Mouse (Mus musculus) embryo, embryonic 10.5 days (tissue): ENCODE results near the gene Atp5g3.
"Not testable (repeated sequence)": the region's sequence is repeated elsewhere in the genome, so short reads cannot be mapped to it uniquely, and the experiment has no call there.

ENCODE experiments used
- DNase-seq: peaks from one replicate; pipeline ENCODE4 v3.0.0-alpha.2; 2015; ENCODE audit warnings: low spot score

The Atp5g3 gene

GRCm38 (mm10) chr2:73911175-73911700 lies at the start of gene Atp5g3:
Atp5g3 (minus strand) TSS chr2:73911326.
- DNase-seq, result peak; percentile 95

GRCm38 (mm10) chr2:73958342-73958741 lies 47.2 kb upstream of the Atp5g3 start:
- DNase-seq, result no peak

DNA sequence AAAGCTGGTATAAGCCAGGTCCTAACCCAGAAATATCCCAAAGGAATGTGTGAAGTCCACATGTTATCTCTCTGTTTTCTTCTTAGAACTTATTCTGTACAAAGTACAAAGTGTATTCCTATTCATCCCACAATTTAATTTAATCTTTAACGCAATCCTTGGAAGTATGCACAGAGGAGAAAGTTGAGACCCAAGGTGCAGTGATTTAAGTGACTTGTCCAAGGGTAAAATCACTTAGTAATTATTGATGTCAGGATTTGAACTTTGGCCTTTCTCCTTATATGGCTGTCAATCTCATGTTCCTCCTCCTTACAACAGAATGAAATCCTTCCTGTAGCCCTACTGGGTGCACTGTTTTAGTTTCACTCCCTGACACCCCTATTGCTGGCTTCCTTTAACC lies 42.5 kb upstream of the Atp5g3 start:
- no peak for DNase-seq

DNA sequence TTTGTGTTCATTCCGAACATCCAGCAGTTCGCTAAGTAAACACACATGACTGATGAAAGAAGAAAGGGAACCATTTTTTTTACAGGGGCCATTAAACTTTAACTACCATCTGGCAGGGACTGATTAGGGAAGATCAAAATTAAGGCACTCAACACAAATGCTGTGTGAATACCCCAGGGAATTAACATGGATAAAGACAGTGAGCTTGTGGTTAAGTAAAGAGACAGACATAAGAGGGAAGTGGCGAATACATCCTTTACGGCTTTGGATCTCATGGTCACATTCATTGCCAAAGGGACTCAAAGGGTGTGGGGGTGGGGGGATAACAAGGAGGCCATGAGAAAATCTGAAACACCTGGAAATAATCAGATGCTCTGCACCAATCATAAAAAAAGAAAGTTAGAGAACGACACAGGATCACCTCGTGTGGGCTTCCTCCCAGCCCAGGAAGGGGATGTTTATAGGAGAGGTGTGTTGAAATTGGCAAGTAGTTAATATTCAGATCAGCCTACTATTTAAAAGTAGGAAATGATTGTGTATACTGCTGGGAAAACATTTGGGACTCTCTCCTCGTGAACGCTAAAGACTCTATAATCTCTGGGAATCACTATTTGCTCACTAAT lies 41.6 kb upstream of the Atp5g3 start:
- peak; percentile 53 for DNase-seq

DNA sequence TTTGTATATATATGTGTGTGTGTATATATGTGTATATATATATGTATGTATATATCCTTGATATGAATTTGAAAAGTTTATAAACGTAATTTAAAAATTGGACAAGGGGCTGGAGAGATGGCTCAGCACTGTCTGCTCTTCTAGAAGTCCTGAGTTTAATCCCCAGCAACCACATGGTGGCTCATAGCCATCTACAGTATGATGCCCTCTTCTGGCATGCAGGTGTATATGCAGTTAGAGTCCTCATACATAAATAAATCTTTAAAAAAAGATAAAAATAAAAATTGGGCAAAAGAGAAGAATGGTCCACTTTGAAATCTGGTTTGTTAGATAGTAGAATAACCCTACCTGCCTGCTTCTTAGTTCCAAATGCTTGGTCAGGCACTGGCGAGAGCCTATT lies 36.2 kb upstream of the Atp5g3 start:
- no peak for DNase-seq

- no peak for DNase-seq
Measured at GRCm38 (mm10) chr2:73943735-73944134, 32.6 kb upstream of the Atp5g3 start.

DNA sequence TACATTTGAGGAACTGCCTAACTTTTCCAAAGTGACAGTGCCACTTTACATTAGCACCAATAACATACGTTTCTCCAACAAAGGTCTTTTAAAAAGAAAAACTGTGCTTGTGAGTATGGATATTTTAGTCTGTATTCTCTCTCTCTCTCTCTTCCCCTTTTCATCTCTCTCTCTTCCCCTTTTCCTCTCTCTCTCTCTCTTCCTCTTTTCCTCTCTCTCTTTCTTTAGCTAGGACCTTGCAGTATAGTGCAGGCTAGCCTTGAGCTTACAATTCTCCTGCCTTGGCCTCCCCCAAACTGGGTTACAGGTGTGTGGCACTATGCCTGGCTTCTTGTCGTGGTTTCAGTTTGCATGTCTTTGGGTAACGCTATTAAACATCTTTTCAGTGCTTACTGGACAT lies 31.7 kb upstream of the Atp5g3 start:
- no peak for DNase-seq

GRCm38 (mm10) chr2:73941281-73941680 lies 30.2 kb upstream of the Atp5g3 start:
- DNase-seq, result no peak

DNA sequence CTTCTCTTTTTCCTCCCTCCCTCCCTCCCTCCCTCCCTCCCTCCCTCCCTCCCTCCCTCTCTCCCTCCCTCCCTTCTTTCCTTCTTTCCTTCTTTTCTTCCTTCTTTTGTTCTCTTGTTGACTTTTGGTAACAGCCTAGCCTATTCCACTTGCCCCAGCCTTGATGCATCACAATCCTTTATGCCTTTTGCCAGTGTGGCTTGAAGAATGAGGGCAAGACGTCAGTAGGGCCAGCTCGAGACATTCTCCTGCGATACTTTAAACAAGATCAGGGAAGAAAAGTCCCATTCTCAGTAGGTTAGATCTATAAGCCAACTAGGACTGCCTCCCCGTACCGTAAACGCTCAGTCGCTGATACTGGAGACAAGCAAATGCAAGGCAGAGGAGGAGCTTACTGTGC lies 29.3 kb upstream of the Atp5g3 start:
- no peak for DNase-seq

- no peak for DNase-seq
Measured at GRCm38 (mm10) chr2:73938896-73939295, 27.8 kb upstream of the Atp5g3 start.

DNA sequence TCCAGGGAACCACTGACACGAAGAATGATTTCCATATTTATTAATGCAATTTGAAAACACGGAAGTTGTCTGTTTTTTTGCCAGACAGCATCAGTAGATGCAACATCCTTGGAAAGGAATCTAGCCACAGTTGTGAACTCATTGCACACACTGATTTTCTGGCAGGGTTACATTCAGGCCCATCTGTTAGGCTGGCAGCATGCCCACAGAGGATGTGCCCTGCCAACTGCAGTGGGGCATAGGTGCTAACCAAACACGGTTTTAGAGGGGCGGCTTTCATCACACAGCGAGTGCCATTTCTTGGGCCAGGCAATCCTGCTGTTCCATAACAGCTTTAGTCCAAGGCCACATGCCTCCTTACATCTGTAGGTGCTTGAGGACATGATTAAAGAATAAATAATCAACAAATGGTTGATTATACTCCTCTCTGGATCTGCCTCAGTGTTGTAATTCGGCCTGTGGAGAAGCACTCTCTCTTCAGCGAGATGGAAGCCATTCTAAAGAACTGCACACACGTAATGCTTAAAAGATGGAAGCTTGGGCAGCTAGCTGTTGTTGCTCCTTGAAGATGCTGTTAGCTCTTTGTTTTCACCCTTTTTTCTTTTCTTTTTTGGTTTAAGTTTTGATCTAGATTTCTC lies 21.7 kb upstream of the Atp5g3 start:
- DNase-seq, result no peak

DNA sequence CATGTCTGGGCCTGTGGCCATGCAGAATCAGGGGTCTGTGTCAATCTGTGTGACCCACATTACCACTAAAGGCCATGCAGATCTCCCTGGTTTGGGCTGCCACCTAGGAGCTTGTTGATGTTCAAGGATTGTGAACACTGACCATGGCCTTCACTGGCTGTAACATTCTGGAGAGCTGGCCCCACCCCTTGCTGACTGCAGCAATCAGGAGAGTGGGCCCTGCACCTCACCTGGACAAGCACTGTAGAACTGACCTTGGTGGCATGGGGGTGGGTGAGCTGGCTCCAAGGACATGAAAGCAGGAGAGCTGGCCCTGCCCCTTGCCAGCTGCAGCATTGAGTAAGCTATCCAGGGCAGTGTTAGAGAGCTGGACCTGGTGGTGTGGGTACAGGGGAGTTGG lies 16.6 kb upstream of the Atp5g3 start:
- no peak for DNase-seq

DNA sequence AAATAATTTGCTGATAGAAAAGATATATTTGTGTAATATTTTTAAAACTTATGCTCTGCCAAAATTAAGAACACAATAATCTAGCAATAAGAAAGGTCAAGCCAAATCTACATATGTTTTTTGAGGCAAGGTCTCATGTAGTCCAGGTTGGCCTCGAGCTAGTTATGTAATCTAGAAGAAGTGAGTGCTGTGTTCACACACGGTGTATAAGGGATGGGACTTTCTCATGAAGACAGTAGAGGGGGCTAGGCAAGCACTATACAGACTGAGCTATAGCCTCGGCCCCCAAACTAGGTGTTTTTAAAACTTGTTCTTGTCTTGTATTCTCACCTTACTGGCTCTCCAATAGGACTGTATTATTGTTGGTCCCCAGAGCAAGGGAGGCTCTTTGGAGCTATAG lies 14.4 kb upstream of the Atp5g3 start:
- no peak for DNase-seq

- peak; percentile 82 for DNase-seq
Measured at GRCm38 (mm10) chr2:73925089-73925488, 14.0 kb upstream of the Atp5g3 start.

GRCm38 (mm10) chr2:73919642-73920041 lies 8.5 kb upstream of the Atp5g3 start:
- DNase-seq, result no peak

GRCm38 (mm10) chr2:73912264-73912663 lies 1.1 kb upstream of the Atp5g3 start:
- DNase-seq, result no peak

- peak; percentile 59 for DNase-seq
Measured at GRCm38 (mm10) chr2:73910571-73911174, 453 bp downstream of the Atp5g3 start.

- no peak for DNase-seq
Measured at GRCm38 (mm10) chr2:73909116-73909515, 2.0 kb downstream of the Atp5g3 start.

DNA sequence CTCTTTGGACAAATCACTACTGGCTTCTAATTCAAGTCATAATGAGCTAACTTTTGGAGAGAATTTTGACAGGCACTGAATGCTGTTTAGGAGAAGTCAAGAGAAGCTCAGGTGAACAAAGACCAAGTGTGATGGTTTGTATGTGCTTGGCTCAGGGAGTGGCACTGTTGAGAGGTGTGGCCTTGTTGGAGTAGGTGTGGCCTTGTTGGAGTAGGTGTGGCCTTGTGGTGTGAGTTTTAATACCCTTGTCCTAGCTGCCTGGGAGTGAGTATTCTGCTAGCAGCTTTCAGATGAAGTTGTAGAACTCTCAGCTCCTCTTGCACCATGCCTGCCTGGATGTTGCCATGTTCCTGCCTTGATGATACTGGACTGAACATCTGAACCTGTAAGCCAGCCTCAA lies 6.4 kb downstream of the Atp5g3 start:
- not testable (repeated sequence) for DNase-seq

DNA sequence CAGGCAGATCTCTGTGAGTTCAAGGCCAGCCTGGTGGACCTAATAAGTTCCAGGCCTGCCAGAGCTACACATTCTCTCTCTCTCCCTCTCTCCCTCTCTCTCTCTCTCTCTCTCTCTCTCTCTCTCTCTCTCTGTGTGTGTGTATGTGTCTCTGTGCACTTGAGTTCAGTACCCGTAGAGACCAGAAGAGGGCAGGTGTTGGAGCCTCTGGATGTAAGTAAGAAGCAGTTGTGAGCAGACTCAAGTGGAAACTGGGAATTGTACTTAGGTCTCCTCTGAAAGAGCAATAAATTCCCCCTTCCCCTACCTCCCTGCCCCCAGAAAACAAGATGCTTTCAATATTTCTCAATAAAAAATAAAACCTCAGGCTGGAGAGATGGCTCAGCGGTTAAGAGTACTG lies 7.6 kb downstream of the Atp5g3 start:
- no peak for DNase-seq

- not testable (repeated sequence) for DNase-seq
Measured at GRCm38 (mm10) chr2:73902328-73902727, 8.8 kb downstream of the Atp5g3 start.

GRCm38 (mm10) chr2:73901169-73901568 lies 10.0 kb downstream of the Atp5g3 start:
- no peak for DNase-seq

DNA sequence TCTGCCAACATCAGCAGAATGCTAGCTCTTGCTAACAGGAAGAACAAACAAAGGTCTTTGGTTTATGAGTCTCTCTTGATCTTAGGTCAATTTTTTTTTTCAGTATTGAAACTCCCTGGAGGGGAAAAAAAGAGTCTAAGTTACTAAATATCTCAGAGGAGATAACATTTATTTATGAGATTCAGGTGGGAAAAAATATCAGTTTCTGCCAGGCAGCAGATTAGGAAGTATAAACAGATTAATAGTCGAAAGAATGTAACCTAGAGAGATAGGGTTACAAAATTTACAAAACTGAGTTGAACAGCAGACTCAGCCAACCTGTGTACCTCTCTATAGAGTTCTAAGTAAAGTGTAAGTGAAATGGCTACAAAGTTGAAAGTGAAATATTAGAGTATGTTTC lies 10.8 kb downstream of the Atp5g3 start:
- DNase-seq, result no peak
